Mouse (Mus musculus) heart, embryonic 11.5 days (tissue): Measurements from ENCODE around the gene Tmcc2. TPM values are rescaled to one million over a fixed set of nuclear protein-coding genes. Genes with fewer than 3 reads are reported as not detected.
"Not testable (repeated sequence)": the region's sequence is repeated elsewhere in the genome, so short reads cannot be mapped to it uniquely, and the experiment has no call there.

Experiments
- ATAC-seq: fragments of 200-750 bp; cut with Nextera tagmentation; replicated peaks from 2 replicates; pipeline ENCODE4 v1.8.0; 2017; ENCODE audit warnings: moderate library complexity; ENCODE audit not compliant: insufficient number of reproducible peaks, low FRiP score, low TSS enrichment
- H3K27ac ChIP-seq: fragments of 300-500 bp; sonication (generic); 2 replicates; pipeline ENCODE4 v1.5.1; 2014; ENCODE audit warnings: mild to moderate bottlenecking, low read depth, low read length
- H3K27me3 ChIP-seq: fragments of 300-500 bp; sonication (generic); 2 replicates; pipeline ENCODE4 v1.6.1; 2014; ENCODE audit warnings: mild to moderate bottlenecking, low read length, mixed read lengths; ENCODE audit not compliant: control insufficient read depth, insufficient read depth
- H3K36me3 ChIP-seq: fragments of 300-500 bp; sonication (generic); 2 replicates; pipeline ENCODE4 v1.6.1; 2014; ENCODE audit warnings: mild to moderate bottlenecking, low read length, moderate library complexity, mixed read lengths; ENCODE audit not compliant: control insufficient read depth, insufficient read depth
- H3K4me1 ChIP-seq: fragments of 300-500 bp; sonication (generic); 2 replicates; pipeline ENCODE4 v1.6.1; 2014; ENCODE audit warnings: low read length; ENCODE audit not compliant: control insufficient read depth, insufficient read depth
- H3K4me2 ChIP-seq: fragments of 300-500 bp; sonication (generic); 2 replicates; pipeline ENCODE4 v1.6.1; 2014; ENCODE audit warnings: mild to moderate bottlenecking, moderate library complexity
- H3K4me3 ChIP-seq: fragments of 300-500 bp; sonication (generic); 2 replicates; pipeline ENCODE4 v1.5.1; 2014; ENCODE audit warnings: low read depth, low read length
- H3K9ac ChIP-seq: fragments of 300-500 bp; sonication (generic); 2 replicates; pipeline ENCODE4 v1.6.1; 2014; ENCODE audit warnings: mild to moderate bottlenecking, low read depth, low read length, moderate library complexity
- H3K9me3 ChIP-seq: fragments of 300-500 bp; sonication (generic); replicated peaks from 2 replicates; pipeline ENCODE4 v1.6.1; 2016; ENCODE audit warnings: low read length; ENCODE audit not compliant: control insufficient read depth
- WGBS: fragments of 180-500 bp; shearing (Covaris S2); extraction: QIAGEN DNeasy Blood & Tissue Kit; methylation state at CpG from one replicate; pipeline ENCODE4 v1.1.7; 2014; ENCODE audit not compliant: insufficient replicate concordance; 5-methylcytosine and 5-hydroxymethylcytosine counted together
- polyA plus RNA-seq: library from polyadenylated mRNA; unstranded; fragments of >200 nt; fragmentation: Nextera tagmentation; extraction: Ambion mirVana; gene quantifications from 2 replicates; pipeline ENCODE4 v1.2.1, GENCODE M21; 2014

The Tmcc2 gene
- polyA plus RNA-seq, 1 experiment from 2014 or later: 10.4 TPM

GRCm38 (mm10) chr1:132356841-132357240 lies 34.2 kb downstream of the Tmcc2 start:
- Histone ChIP-seq H3K27ac (no peak overlapping the region), H3K4me3 (no peak overlapping the region), H3K9ac (no peak overlapping the region), H3K27me3 (no peaks in the 10 kb centered on the region), H3K4me2 (no peak overlapping the region), H3K9me3 (no peaks in the 10 kb centered on the region), H3K4me1 (peaks cover 20% of the 10 kb centered on the region), H3K36me3 (peaks cover 27% of the 10 kb centered on the region)
- ATAC-seq: no peak
- WGBS: 50% methylated on average over 1 of the region's 1 CpGs

- ATAC-seq: no peak
- no peak overlapping the region for H3K4me3 ChIP-seq
- H3K4me2 ChIP-seq: no peak overlapping the region
- no peak overlapping the region for H3K9ac ChIP-seq
- H3K36me3 ChIP-seq: peaks cover 27% of the 10 kb centered on the region
- no peak overlapping the region for H3K27ac ChIP-seq
- H3K27me3 ChIP-seq: no peaks in the 10 kb centered on the region
- whole genome bisulfite sequencing: 0% methylated on average over 3 of the region's 3 CpGs
- 0 out of 2 replicates have a peak, but pooled peaks cover 1% of the 10 kb centered on the region for H3K9me3 ChIP-seq
- H3K4me1 ChIP-seq: peaks cover 15% of the 10 kb centered on the region
These were observed 35.2 kb downstream of the Tmcc2 start for GRCm38 (mm10) chr1:132355841-132356242.

GRCm38 (mm10) chr1:132355162-132355601 lies 35.9 kb downstream of the Tmcc2 start:
- WGBS: 63% methylated on average over 6 of the region's 6 CpGs
- peaks cover 15% of the 10 kb centered on the region for H3K4me1 ChIP-seq
- H3K4me2 ChIP-seq: no peak overlapping the region
- 0 out of 2 replicates have a peak, but pooled peaks cover 3% of the 10 kb centered on the region for H3K9me3 ChIP-seq
- H3K27ac ChIP-seq: no peak overlapping the region
- no peaks in the 10 kb centered on the region for H3K27me3 ChIP-seq
- H3K36me3 ChIP-seq: peaks cover 22% of the 10 kb centered on the region
- ATAC-seq: no peak
- H3K9ac ChIP-seq: peak overlapping the region; percentile 24; the same call in 1 of the 2 replicates
- no peak overlapping the region for H3K4me3 ChIP-seq

GRCm38 (mm10) chr1:132354234-132354633 lies 36.8 kb downstream of the Tmcc2 start:
- Histone ChIP-seq H3K4me2 (no peak overlapping the region), H3K9ac (no peak overlapping the region), H3K9me3 (0 out of 2 replicates have a peak, but pooled peaks cover 3% of the 10 kb centered on the region), H3K27me3 (no peaks in the 10 kb centered on the region), H3K27ac (no peak overlapping the region), H3K36me3 (peaks cover 14% of the 10 kb centered on the region), H3K4me1 (peaks cover 15% of the 10 kb centered on the region), H3K4me3 (no peak overlapping the region)
- 78% methylated on average over 9 of the region's 9 CpGs for WGBS
- ATAC-seq: no peak

- Histone ChIP-seq H3K4me1 (peaks cover 15% of the 10 kb centered on the region), H3K27me3 (no peaks in the 10 kb centered on the region), H3K36me3 (peaks cover 6% of the 10 kb centered on the region; the same call in 1 of the 2 replicates), H3K4me2 (no peak overlapping the region), H3K9ac (no peak overlapping the region), H3K4me3 (no peak overlapping the region), H3K27ac (no peak overlapping the region), H3K9me3 (0 out of 2 replicates have a peak, but pooled peaks cover 3% of the 10 kb centered on the region)
- WGBS: 48% methylated on average over 5 of the region's 5 CpGs
- ATAC-seq: no peak
These were observed 37.7 kb downstream of the Tmcc2 start for GRCm38 (mm10) chr1:132353389-132353788.

GRCm38 (mm10) chr1:132351058-132351457 lies 40.0 kb downstream of the Tmcc2 start:
- Histone ChIP-seq H3K36me3 (no peaks in the 10 kb centered on the region), H3K9ac (no peak overlapping the region), H3K4me2 (no peak overlapping the region), H3K27ac (no peak overlapping the region), H3K27me3 (no peaks in the 10 kb centered on the region), H3K4me3 (no peak overlapping the region), H3K4me1 (peaks cover 25% of the 10 kb centered on the region), H3K9me3 (0 out of 2 replicates have a peak, but pooled peaks cover 3% of the 10 kb centered on the region)
- WGBS: 96% methylated on average over 4 of the region's 4 CpGs
- no peak for ATAC-seq

GRCm38 (mm10) chr1:132349601-132350000 lies 41.5 kb downstream of the Tmcc2 start:
- not testable (repeated sequence) for ATAC-seq, H3K9ac ChIP-seq, H3K36me3 ChIP-seq, H3K4me2 ChIP-seq, H3K4me3 ChIP-seq, H3K27ac ChIP-seq, H3K27me3 ChIP-seq, H3K9me3 ChIP-seq
- H3K4me1 ChIP-seq: peaks cover 15% of the 10 kb centered on the region
- 94% methylated on average over 3 of the region's 3 CpGs for WGBS

- not testable (repeated sequence) for ATAC-seq, H3K27ac ChIP-seq, H3K9me3 ChIP-seq, H3K27me3 ChIP-seq, H3K9ac ChIP-seq, H3K4me3 ChIP-seq, H3K36me3 ChIP-seq, H3K4me2 ChIP-seq
- H3K4me1 ChIP-seq: peaks cover 15% of the 10 kb centered on the region
These were observed 42.0 kb downstream of the Tmcc2 start for GRCm38 (mm10) chr1:132349049-132349448.

GRCm38 (mm10) chr1:132348401-132348800 lies 42.7 kb downstream of the Tmcc2 start:
- 0 out of 2 replicates have a peak, but pooled peaks cover 3% of the 10 kb centered on the region for H3K9me3 ChIP-seq
- H3K4me1 ChIP-seq: peaks cover 12% of the 10 kb centered on the region
- H3K4me2 ChIP-seq: no peak overlapping the region
- 82% methylated on average over 5 of the region's 5 CpGs for WGBS
- no peak overlapping the region for H3K4me3 ChIP-seq
- ATAC-seq: no peak
- no peak overlapping the region for H3K9ac ChIP-seq
- H3K27ac ChIP-seq: no peak overlapping the region
- no peaks in the 10 kb centered on the region for H3K36me3 ChIP-seq
- no peaks in the 10 kb centered on the region for H3K27me3 ChIP-seq
